Mouse (Mus musculus) Muller cell, postnatal 12 days (primary cell): ENCODE results near the gene Fut2.

Experiments used
- DNase-seq: peaks from one replicate; pipeline ENCODE4 v3.0.0-alpha.2; 2015; ENCODE audit errors: inconsistent ontology term

Gene Fut2

DNA sequence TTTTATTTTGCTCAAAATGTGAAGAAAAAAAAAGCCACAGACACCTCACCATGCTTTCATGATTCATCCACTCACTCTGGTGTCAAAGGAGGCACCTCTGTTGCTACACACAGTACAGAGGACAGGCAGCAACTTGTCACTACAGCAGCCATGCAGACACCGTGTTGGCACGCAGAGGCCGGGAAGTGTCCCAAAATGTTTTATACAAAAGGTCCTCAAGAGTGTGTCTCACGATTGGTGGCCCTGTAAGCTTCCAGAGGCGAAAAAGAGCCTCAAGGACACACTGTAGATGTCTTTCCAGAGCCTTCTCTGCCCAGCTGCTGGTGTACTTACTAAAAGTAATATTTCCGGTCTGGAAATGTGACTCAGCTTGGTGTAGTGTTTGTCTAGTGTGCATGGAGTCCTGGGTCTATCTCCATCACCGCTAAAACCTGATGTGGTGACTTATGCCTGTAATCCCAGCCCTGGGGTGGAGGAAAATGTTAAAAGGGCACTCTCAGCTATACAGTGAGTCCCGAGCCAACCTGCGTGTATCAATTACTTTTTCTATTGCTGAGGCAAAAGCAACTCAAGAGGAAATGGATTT, 60.4 kb downstream of the Fut2 start:
- no peak for DNase-seq

DNA sequence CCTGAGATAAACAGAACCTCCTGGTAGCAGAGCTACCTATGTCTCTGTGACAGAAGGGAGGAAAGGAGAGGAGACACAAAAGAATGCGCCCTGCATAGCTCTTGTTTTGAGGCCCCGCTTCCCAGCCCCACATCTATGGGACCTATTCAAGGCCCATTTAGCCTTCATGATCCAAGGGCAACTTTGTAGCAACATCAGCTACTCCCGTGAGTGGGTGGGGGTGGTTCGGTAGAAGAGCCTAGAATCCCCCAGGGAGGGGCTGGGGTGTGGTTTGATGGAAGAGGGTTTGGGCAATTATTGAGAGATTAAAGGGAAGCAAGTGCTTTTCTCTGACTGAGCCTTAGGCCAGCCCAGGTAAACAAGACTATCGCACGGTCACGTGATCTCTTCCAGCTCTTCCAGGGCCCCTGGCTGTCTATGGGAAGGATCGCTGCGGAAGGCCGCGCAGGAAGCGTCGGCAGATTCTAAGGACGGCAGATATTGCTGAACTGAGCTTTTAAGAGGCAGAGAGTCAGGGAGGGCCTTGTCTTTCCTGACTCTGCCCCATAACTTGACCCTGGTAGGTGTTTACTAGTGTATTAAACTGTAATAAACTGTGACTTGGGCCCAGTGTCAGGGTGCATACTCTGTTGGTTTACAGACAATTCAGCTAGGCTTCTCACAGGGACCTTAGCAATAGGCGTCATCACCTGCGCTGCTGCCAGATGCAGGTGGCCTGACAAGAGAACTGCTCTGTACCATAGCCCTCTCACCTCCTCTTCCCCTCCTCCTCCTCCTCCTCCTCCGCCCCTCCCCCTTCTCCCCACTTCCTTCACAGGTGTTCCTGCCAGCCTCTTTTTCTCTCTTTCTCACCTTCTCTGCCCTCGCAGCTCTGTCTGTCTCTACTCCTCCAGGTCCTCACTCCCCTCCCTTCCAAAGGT, 67.0 kb downstream of the Fut2 start:
- DNase-seq, result no peak
